Mouse (Mus musculus) hindbrain, embryonic 11.5 days (tissue): ENCODE measurements at regions not wholly inside any gene's neighbourhood (a gene's known extent, or its start where the extent isn't known, plus 50 kb on each side); places are given as distances from the start of the nearest gene placed in this dataset.
A peak's percentile ranks its signal among the peaks of the same experiment; 100 is the strongest.

Experiments used
- ATAC-seq: fragments of 200-750 bp; cut with Nextera tagmentation; 2 replicates; pipeline ENCODE4 v1.8.0; 2017; ENCODE audit warnings: mild to moderate bottlenecking, moderate TSS enrichment, moderate library complexity; ENCODE audit not compliant: low FRiP score
- DNase-seq: peaks from one replicate; pipeline ENCODE4 v3.0.0-alpha.2; 2015; ENCODE audit warnings: low spot score
- H3K27ac ChIP-seq: fragments of 300-500 bp; sonication (generic); 2 replicates; pipeline ENCODE4 v1.5.1; 2014; ENCODE audit warnings: mild to moderate bottlenecking, low read depth, low read length
- H3K27me3 ChIP-seq: fragments of 300-500 bp; sonication (generic); 2 replicates; pipeline ENCODE4 v1.6.1; 2014; ENCODE audit warnings: mild to moderate bottlenecking, low read length, moderate library complexity, mixed read lengths; ENCODE audit not compliant: control insufficient read depth, insufficient read depth
- H3K36me3 ChIP-seq: fragments of 300-500 bp; sonication (generic); 2 replicates; pipeline ENCODE4 v1.6.1; 2014; ENCODE audit warnings: mild to moderate bottlenecking, low read length, moderate library complexity, mixed read lengths; ENCODE audit not compliant: control insufficient read depth, insufficient read depth
- H3K4me1 ChIP-seq: fragments of 300-500 bp; sonication (generic); replicated peaks from 2 replicates; pipeline ENCODE4 v1.6.1; 2014; ENCODE audit warnings: low read length, mixed read lengths; ENCODE audit not compliant: control insufficient read depth, insufficient read depth
- H3K4me2 ChIP-seq: fragments of 300-500 bp; sonication (generic); replicated peaks from 2 replicates; pipeline ENCODE4 v1.6.1; 2014; ENCODE audit warnings: mild to moderate bottlenecking, low read depth, low read length
- H3K4me3 ChIP-seq: fragments of 300-500 bp; sonication (generic); 2 replicates; pipeline ENCODE4 v1.5.1; 2014; ENCODE audit warnings: low read depth, low read length
- H3K9ac ChIP-seq: fragments of 300-500 bp; sonication (generic); 2 replicates; pipeline ENCODE4 v1.6.1; 2014; ENCODE audit warnings: low read depth, low read length
- H3K9me3 ChIP-seq: fragments of 300-500 bp; sonication (generic); 2 replicates; pipeline ENCODE4 v1.6.1; 2016; ENCODE audit warnings: low read length; ENCODE audit not compliant: control insufficient read depth
- WGBS: fragments of 180-500 bp; shearing (Covaris S2); extraction: QIAGEN DNeasy Blood & Tissue Kit; methylation state at CpG from one replicate; pipeline ENCODE4 v1.1.7; 2014; 5-methylcytosine and 5-hydroxymethylcytosine counted together

DNA sequence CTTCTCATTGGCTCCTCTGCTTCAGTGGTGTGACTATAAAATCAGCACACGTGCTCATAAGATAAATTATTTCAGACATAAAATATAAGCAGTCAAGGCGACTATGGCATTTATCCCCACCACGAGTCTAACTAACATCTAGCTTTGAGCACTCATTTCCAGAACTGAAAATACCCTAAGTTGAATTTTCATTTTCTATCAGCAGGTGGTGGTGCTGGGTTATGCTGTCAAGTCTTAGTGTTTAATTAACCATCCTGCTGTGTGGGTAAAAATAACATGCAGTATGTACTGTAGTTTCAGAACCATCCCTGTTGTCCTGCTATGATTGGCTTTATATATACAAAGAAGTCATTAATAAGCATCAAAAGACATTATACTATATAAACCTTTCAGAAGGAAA, 110.8 kb upstream of the Dcn start:
- ATAC-seq: no peak
- no peak overlapping the region for H3K4me3 ChIP-seq
- DNase-seq: no peak
- 87% methylated on average over 3 of the region's 3 CpGs for WGBS
- H3K9ac ChIP-seq: no peak overlapping the region
- no peaks in the 10 kb centered on the region for H3K4me1 ChIP-seq
- no peaks in the 10 kb centered on the region for H3K27me3 ChIP-seq
- no peak overlapping the region for H3K4me2 ChIP-seq
- H3K9me3 ChIP-seq: no peaks in the 10 kb centered on the region
- H3K36me3 ChIP-seq: no peaks in the 10 kb centered on the region
- no peak overlapping the region for H3K27ac ChIP-seq

DNA sequence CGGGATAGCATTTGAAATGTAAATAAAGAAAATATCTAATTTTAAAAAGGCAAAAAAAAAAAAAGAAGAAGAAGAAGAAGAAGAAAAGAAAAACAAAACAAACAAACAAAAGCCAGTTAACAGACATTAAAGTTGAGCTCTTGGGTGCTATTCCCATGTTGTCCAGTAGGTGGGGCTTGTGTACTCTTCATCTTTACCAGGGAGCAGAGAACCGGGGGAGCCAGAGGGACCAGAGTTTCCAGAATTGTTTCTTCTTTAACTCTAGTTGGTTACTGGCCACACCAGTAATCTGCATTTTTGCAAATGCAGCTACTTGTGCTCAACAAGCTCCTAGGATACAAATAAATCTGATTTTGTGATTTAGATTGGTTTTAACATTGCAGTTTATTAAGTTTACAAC, 103.6 kb upstream of the Dcn start:
- whole genome bisulfite sequencing: 9% methylated on average over 2 of the region's 2 CpGs
- Histone ChIP-seq H3K27ac (no peak overlapping the region), H3K27me3 (no peaks in the 10 kb centered on the region), H3K4me3 (no peak overlapping the region), H3K9ac (no peak overlapping the region), H3K36me3 (no peaks in the 10 kb centered on the region), H3K9me3 (no peaks in the 10 kb centered on the region), H3K4me1 (no peaks in the 10 kb centered on the region), H3K4me2 (no peak overlapping the region)
- 0 out of 2 replicates have a peak, but pooled peaks have one; percentile 61 for ATAC-seq
- peak; percentile 80 for DNase-seq

DNA sequence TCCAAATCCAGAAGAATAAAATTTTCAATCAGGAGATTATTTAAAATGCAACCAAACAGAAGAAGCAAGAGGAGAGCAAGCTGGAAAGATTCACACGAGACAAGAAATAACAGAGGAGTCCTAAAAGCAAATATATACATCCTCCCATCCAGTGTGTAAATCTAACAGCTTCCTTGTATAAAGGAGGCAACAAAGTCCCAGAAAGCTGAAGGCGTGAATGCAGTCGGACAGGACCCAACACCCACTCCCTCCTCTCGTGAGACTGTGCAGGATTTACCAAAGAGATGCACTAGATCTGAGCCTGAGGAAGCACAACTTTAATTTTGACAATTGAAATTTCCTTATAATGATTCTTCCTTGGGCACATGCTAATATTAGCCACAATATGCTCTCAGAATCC, 103.0 kb upstream of the Dcn start:
- Histone ChIP-seq H3K27me3 (no peaks in the 10 kb centered on the region), H3K9me3 (no peaks in the 10 kb centered on the region), H3K9ac (no peak overlapping the region), H3K4me1 (no peaks in the 10 kb centered on the region), H3K4me3 (no peak overlapping the region), H3K4me2 (no peak overlapping the region), H3K27ac (no peak overlapping the region), H3K36me3 (no peaks in the 10 kb centered on the region)
- ATAC-seq (no peak), DNase-seq (no peak)
- WGBS: 70% methylated on average over 4 of the region's 4 CpGs

DNA sequence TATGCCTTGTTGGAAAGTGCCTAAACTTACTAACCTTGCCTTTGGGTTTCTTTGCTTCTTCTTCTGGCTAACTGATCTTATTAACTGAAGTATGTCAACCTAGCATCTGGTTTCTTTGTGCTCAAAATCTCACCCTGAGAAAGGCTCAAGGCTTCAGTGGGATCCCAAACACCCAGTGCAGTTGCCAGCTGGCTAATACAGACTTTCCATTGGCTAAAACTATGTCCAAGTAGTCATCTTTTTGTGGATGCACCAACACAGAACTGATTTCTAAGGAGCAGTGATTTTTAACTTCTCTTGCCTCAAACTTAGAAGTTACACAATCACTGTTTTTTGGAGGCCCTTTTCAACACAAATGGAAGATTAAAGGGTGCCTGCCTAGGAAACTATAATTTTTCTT, 97.8 kb upstream of the Dcn start:
- Histone ChIP-seq H3K4me2 (no peak overlapping the region), H3K9me3 (no peaks in the 10 kb centered on the region), H3K9ac (no peak overlapping the region), H3K36me3 (no peaks in the 10 kb centered on the region), H3K27me3 (no peaks in the 10 kb centered on the region), H3K4me1 (no peaks in the 10 kb centered on the region), H3K4me3 (no peak overlapping the region), H3K27ac (no peak overlapping the region)
- DNase-seq (no peak), ATAC-seq (no peak)

DNA sequence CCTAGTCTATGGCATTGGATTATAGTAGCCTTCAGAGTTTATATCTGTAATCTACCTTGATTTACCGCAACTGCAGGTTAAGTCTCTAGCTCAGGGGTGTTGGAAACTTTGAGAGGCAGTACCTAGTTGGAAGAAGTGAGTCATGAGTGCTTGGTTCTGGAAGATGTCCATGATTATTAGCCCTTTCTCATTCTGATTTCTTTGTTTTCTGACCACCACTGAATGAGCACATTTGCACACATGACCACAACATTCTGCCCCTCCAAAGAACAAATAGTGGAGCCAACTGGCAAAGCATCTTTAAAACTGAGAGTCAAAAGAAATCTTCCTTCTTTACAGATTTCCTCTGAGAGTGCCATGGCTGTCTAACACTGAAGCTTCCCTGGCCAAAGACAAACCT, 95.5 kb upstream of the Dcn start:
- H3K4me1 ChIP-seq: no peaks in the 10 kb centered on the region
- 89% methylated on average over 1 of the region's 1 CpGs for WGBS
- H3K27me3 ChIP-seq: no peaks in the 10 kb centered on the region
- DNase-seq: no peak
- no peak overlapping the region for H3K27ac ChIP-seq
- ATAC-seq: no peak
- no peak overlapping the region for H3K4me3 ChIP-seq
- no peaks in the 10 kb centered on the region for H3K9me3 ChIP-seq
- H3K4me2 ChIP-seq: no peak overlapping the region
- no peaks in the 10 kb centered on the region for H3K36me3 ChIP-seq
- no peak overlapping the region for H3K9ac ChIP-seq

DNA sequence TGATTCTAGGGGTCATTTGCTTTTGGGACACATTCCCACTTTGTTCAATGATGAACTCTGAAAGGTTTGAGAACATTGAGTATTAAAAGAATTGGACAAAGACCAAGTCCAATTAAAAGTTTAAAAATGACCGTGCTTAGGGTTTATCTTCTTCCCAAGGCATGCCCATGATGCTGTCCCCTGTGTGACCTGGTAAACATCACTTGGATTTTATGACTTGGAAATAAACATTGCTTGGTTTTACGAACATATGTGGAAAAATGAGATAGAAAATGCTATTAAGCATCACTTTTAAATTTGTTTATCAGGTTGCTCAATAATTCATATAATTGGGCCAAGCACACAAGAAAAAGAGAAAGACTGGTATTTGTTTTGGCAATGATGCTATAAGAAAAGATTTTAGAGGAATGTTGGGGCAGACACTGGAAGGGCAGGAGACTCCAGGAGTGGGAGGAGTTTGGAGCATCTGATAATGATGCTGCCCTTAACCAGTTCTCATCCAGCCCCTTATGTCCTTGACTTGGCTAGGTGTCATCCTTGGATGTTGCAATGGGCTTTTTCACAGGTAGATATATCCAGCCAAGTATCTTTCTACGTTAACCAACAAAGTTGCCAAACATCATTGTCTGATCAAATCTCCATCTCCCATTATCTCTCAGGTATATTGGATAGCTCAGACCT, 92.1 kb upstream of the Dcn start:
- H3K27ac ChIP-seq: no peak overlapping the region
- H3K36me3 ChIP-seq: no peaks in the 10 kb centered on the region
- H3K4me2 ChIP-seq: no peak overlapping the region
- no peak for ATAC-seq
- H3K27me3 ChIP-seq: no peaks in the 10 kb centered on the region
- WGBS: 84% methylated on average over 3 of the region's 3 CpGs
- DNase-seq: no peak
- no peak overlapping the region for H3K4me3 ChIP-seq
- H3K4me1 ChIP-seq: no peaks in the 10 kb centered on the region
- no peaks in the 10 kb centered on the region for H3K9me3 ChIP-seq
- no peak overlapping the region for H3K9ac ChIP-seq

DNA sequence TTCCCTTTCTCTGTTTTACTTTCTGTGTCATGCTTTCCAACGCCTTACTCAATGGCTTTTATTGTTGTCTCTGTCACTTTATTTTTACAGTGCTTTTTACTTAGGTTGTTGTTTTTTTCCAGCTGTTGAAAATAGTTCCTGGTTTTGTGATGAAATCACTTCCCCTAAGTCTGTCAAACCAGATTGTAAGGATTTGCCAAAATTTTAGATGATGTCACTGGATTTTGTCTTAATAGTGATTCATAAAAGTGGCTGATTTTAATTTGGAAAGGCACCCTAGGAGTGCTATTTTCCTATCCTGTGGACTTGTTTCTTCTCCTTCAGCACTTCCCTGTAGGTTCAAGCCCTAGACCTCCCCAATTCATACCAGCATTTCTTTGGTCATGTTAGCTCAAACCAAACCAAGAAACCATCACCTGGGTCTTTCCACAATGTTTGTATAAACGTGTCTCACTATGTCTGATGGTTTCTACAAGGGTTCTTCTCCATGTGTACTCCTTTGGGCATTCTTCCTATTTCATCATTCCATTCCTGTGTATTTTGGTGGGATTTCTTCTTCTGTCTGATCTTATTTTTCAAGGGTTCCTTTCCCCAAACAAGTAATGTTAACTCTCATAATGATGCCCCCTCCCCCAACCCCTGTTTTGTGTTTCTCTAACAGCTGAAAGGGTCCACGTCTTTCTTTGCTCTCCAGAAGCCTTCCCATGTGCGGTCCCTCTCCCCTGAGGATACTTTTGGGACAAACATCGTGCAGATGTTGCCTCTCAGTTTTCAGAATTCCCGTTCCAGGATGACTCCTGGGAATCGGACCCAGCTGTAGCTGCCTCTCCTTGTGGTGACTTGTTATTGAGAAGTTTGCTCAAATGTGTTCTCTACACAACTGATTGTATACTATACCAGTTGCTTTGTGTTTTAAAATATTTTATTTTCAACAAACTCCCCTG, 89.5 kb upstream of the Dcn start:
- no peak overlapping the region for H3K4me3 ChIP-seq
- ATAC-seq: no peak
- no peaks in the 10 kb centered on the region for H3K27me3 ChIP-seq
- no peaks in the 10 kb centered on the region for H3K36me3 ChIP-seq
- H3K9me3 ChIP-seq: no peaks in the 10 kb centered on the region
- H3K4me2 ChIP-seq: no peak overlapping the region
- no peak overlapping the region for H3K9ac ChIP-seq
- no peaks in the 10 kb centered on the region for H3K4me1 ChIP-seq
- DNase-seq: no peak
- 71% methylated on average over 7 of the region's 7 CpGs for WGBS
- no peak overlapping the region for H3K27ac ChIP-seq

DNA sequence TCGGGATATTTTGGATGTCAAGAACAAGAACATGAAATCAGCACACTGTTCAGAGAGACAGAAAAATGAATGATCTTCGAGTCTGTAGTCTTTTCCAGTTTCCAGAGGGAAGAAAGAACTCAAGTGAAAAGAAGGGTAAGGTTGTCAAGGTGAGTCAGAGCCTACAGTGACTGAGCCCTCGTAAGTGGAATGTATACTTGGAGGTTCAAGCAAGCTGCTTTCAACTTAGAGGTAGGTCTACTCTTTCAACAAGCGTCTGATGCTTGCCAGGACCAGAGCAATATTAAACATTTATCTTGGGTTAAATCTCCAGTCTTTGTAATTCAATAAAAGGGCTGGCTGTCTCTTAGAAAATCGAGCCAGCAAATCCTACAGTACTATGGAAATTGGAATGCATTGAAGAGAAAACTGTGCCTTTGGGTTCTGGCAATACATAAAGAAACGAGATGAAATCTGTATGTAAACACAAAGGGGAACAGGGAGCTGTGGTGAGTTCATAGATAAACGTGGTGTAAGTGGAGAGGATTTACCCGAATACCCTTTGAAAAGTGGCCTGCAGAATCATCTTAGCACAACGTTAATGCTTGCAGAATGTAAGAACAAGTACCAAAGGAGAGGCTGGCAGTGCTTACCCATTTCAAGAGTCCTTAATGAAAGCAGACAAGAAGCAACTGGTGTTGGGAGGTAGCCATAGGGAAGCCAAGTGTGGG, 82.2 kb upstream of the Dcn start:
- Histone ChIP-seq H3K9ac (no peak overlapping the region), H3K9me3 (no peaks in the 10 kb centered on the region), H3K4me1 (no peaks in the 10 kb centered on the region), H3K27me3 (no peaks in the 10 kb centered on the region), H3K27ac (no peak overlapping the region), H3K4me3 (no peak overlapping the region), H3K36me3 (no peaks in the 10 kb centered on the region), H3K4me2 (no peak overlapping the region)
- 78% methylated on average over 9 of the region's 9 CpGs for WGBS
- DNase-seq: no peak
- no peak for ATAC-seq
